Mouse (Mus musculus): Measurements from ENCODE around the gene Usp9y. TPM values are rescaled to one million over a fixed set of nuclear protein-coding genes. Genes with fewer than 3 reads are reported as not detected.

Usp9y gene
- not detected in 2 replicates for polyA plus RNA-seq (2015; fragmentation: Nextera tagmentation; extraction: Ambion mirVana)

GRCm38 (mm10) chrY:1459682-1460081 lies at the start of gene Usp9y:
TSS of gene Usp9y (minus strand) at chrY:1459782.
- no peak within 1 kb of the TSS for H3K9ac ChIP-seq
- H3K27me3 ChIP-seq: no peaks in the 10 kb centered on the region
- ATAC-seq (ENCODE audit: borderline replicate concordance, extremely low read depth, low FRiP score, low TSS enrichment): no peak
- H3K36me3 ChIP-seq: no peaks in the 10 kb centered on the region
- H3K4me1 ChIP-seq: no peaks in the 10 kb centered on the region
- 86% methylated on average over 13 of the region's 13 CpGs for WGBS
- no peak within 1 kb of the TSS for H3K4me2 ChIP-seq
- H3K9me3 ChIP-seq: no peaks in the 10 kb centered on the region
- H3K27ac ChIP-seq: no peak within 1 kb of the TSS
- no peak within 1 kb of the TSS for H3K4me3 ChIP-seq

DNA sequence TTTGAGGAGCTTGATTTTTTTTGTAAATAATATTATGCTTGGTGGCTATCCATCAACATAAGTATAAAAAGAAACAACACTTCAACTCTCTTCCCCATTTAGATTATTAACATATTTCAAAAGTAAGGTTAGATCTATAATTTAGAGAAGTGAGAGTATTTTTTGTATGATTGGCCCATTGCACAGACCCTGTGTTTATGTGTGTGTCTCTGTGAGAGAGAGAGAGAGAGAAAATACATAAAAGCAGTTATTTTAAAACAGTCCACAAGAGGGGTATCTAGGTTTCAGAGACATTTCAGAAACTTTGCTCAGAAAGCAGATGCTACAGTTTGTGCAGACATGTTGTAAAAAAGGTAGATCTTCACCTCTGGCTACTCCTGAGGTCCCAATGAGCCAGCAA lies 165.9 kb downstream of the Usp9y start:
- no peaks in the 10 kb centered on the region for H3K36me3 ChIP-seq
- H3K27ac ChIP-seq: no peak overlapping the region
- no peak overlapping the region for H3K4me2 ChIP-seq
- H3K27me3 ChIP-seq: no peaks in the 10 kb centered on the region
- no peak overlapping the region for H3K9ac ChIP-seq
- H3K4me1 ChIP-seq: no peaks in the 10 kb centered on the region
- no peaks in the 10 kb centered on the region for H3K9me3 ChIP-seq
- ATAC-seq (ENCODE audit: borderline replicate concordance, extremely low read depth, low FRiP score, low TSS enrichment): no peak
- no peak overlapping the region for H3K4me3 ChIP-seq

DNA sequence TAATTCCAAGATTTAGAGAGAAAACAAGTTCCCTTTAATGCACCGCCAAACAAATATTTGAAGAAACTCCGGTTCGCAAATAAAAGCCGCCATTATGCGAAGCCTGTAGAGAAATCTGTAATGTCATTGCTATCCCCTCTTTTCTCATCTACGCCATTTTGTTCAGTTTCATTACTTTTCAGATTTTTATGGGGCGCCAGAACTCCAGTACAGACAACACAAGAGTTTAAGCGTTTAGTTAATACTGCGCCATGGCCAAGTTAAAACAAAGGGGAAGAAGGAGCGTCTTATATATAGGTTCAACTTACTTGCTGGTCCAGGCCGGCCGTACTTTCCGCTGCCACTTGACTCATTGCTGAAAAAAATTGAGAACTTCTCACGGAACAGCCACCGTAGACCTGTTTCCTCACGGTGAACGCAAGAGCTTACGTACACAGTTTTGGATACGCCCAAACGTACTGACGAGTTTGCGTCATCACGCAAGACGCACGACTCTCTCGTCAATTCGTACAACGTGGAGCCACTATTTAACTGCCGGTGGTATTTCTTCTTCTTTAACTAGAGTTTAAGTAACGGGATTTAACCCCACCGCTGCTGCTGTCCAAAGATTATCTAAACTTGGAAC lies 173.3 kb downstream of the Usp9y start, which contains the start of gene Ddx3y:
TSS of gene Ddx3y (minus strand) at position 459 of the 625 bp plus-strand sequence.
- Histone ChIP-seq H3K9me3 (no peaks in the 10 kb centered on the region), H3K4me2 (peak within 1 kb of the TSS; percentile 34), H3K4me3 (peak within 1 kb of the TSS; percentile 44), H3K27ac (peak within 1 kb of the TSS; percentile 76), H3K4me1 (no peaks in the 10 kb centered on the region), H3K27me3 (no peaks in the 10 kb centered on the region), H3K9ac (peak within 1 kb of the TSS; percentile 22; the same call in 1 of the 2 replicates), H3K36me3 (no peaks in the 10 kb centered on the region)
- ATAC-seq (ENCODE audit: borderline replicate concordance, extremely low read depth, low FRiP score, low TSS enrichment): peak; percentile 88; the same call in 1 of the 2 replicates
- WGBS: 1% methylated on average over 29 of the region's 31 CpGs

DNA sequence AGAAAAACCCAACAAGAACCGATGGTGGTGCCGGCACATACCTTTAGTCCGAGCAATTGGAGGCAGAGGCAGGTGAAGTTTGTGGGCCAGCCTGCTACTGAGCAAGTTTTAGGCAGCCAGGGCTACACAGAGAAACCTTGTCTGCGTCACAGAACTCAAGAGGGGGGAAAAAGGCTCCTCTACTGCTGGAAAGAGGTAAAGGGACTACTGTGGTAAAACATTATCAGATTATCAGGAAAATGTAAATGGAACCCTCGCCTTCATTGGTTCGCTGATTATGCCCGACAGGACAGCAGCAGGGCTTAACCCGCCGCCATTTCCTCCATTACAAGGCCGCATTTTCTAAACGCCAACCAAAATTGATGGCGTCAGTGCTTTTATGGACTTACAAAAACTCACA lies 173.8 kb downstream of the Usp9y start:
- no peak for ATAC-seq (ENCODE audit: borderline replicate concordance, extremely low read depth, low FRiP score, low TSS enrichment)
- no peaks in the 10 kb centered on the region for H3K4me1 ChIP-seq
- peak overlapping the region; percentile 44 for H3K4me3 ChIP-seq
- no peaks in the 10 kb centered on the region for H3K9me3 ChIP-seq
- peak overlapping the region; percentile 22; the same call in 1 of the 2 replicates for H3K9ac ChIP-seq
- peak overlapping the region; percentile 34 for H3K4me2 ChIP-seq
- H3K36me3 ChIP-seq: no peaks in the 10 kb centered on the region
- H3K27ac ChIP-seq: peak overlapping the region; percentile 76
- no peaks in the 10 kb centered on the region for H3K27me3 ChIP-seq
- 9% methylated on average over 12 of the region's 12 CpGs for WGBS

Other genes starting within 250 kb of the Usp9y start
- 8.3 and 9.2 TPM in 2 replicates for gene Uty, start 214.0 kb downstream of the Usp9y start, polyA plus RNA-seq (2015; fragmentation: Nextera tagmentation; extraction: Ambion mirVana)
- gene Ddx3y, start 173.2 kb downstream of the Usp9y start, polyA plus RNA-seq (2015; fragmentation: Nextera tagmentation; extraction: Ambion mirVana): 18.5 and 20.9 TPM in 2 replicates